Mouse (Mus musculus): ENCODE measurements around the gene H2-T24.

DNA sequence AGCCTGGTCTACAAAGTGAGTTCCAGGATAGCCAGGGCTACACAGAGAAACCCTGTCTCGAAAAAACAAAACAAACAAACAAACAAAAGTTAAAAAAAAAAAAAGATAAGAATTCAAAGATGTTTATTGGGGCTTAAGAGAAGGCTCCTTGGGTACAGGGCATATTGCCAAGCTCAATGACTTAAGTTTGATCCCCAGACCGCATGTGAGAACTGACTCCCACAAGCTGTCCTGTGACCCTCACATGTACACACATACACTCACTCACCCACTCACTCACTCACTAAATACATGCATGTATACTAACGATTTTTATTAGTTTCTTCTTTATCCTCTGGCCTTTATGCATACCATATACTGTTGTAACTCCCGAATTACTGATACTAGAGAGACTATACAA, 20.0 kb downstream of the H2-T24 start:
- TF ChIP-seq POLR2A (IDR thresholded peaks at IDR 0.05; ENCODE audit: insufficient read depth, low read depth, low read length) (no peak), CTCF (IDR thresholded peaks at IDR 0.05; ENCODE audit: insufficient read depth, low read depth, low read length) (no peak)

Measured in olfactory bulb, adult 2 months (tissue).